Mouse (Mus musculus) gastrocnemius, postnatal 4 days (tissue): ENCODE data around the gene Wbp1l. TPM values are rescaled to one million over a fixed set of nuclear protein-coding genes. Genes with fewer than 3 reads are reported as not detected.

Experiments
- DNase-seq, 2 experiments: peaks; one replicate each; pipeline ENCODE4 v3.0.0; 2021 to 2022; ENCODE audit warnings: low spot score in 2 of 2, mixed read lengths in 2 of 2
- total RNA-seq, 2 experiments: library from RNA; stranded (reverse); gene quantifications; 2 replicates each; pipeline ENCODE4 v1.2.3; 2021

The Wbp1l gene
- total RNA-seq, 2 experiments from 2014 or later = 52.4 to 57.2 TPM

DNA sequence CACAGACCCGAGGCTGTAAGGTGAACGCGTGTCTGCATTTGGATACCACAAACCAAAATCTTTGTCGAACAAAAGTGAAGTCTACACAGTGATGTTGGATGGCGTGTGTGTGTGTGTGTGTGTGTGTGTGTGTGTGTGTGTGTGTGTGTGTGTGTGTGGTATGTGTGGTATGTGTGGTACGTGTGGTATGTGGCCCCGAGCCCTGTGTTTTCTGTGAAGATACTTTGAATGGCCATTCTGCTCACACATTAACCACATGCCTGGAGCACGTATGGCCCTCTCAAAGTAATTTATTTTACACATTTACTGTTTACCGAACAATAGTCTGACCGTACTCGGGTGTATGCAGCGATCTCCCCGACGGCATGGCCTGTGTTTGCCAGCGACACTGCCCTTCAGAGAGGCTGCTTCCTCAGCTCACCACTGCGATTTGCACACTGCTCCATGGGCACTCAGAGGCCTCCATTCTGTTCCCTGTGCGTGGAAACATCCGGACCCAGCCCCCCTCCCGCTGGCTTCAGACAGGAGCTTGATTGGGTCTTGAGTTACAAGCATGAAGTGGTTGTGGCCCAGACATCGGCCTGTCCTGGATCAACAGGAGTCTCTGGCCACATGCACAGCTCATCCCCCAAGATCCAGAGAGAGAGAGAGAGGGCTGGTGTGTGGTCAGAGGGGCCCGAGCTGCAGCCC is 57.4 kb downstream of the Wbp1l start:
- DNase-seq = no peak

DNA sequence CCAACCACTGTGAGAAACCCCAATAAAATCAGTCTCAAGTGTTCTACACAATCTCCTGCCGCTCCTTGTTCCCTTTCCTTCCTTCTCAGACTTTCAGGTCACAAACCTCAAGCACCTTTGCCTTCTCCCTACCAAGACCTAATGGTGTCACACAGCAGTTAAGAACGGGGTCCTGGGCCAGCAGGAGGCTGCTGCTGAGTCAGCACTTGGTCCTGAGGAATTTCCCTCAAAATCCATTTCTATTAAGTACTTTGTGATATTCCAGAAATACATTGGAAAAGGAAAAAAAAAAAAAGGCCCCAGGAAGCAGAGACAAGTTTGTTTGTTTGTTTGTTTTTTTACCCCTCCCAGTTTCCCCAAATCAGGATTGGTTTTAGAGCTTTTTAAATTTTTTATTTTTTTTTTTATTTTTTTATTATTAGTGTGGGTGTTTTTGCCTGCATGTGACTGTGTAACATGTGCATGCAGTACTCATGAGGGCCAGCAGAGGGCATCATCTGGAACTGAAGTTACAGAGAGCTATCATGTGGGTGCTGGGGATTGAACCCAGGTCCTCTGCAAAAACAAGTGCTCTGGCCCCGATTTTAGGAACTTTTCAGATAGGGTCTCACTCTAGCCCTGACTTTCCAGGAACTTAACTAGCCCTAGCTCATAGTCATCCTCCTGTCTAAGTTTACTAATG is 58.6 kb downstream of the Wbp1l start:
- no peak for DNase-seq

DNA sequence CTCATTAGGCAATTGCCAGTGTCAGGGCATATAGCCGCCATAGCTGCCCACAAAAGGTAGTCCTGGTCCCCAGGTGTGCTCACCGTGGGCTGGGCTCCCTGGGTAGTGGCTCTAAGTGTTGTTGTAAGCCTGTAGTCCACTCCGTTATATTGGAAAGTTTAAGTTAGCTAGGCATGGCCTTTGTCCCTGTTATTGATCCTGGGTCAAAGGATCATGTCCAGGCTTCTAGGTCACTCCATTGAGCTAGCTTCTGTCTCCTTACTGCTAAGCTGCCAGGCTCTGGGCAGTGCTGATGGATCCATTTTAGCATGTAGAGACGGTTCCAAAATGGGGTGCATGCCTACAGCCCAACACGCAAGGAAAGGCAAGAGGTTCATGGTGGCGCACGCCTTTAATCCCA is 59.5 kb downstream of the Wbp1l start:
- no peak for DNase-seq

DNA sequence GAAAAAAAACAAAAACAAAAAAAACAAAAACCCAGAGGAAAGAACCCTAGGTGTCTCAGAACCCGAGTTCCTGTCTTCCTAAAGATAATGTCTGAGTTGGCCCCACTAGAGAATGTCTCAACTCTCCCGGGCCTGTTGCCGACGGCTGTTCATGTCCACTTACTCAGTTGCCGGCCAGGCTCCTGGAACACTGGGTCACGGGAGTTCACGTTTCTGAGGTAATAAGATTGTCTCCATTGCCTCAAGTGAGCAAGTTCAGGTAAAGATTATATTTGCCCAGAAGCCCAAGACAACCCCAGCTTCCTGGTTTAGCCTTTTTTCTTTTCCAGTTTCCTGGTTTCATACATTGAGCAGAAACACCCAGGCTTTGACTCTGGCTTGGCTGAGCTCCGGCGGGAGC is 60.0 kb downstream of the Wbp1l start:
- no peak for DNase-seq

DNA sequence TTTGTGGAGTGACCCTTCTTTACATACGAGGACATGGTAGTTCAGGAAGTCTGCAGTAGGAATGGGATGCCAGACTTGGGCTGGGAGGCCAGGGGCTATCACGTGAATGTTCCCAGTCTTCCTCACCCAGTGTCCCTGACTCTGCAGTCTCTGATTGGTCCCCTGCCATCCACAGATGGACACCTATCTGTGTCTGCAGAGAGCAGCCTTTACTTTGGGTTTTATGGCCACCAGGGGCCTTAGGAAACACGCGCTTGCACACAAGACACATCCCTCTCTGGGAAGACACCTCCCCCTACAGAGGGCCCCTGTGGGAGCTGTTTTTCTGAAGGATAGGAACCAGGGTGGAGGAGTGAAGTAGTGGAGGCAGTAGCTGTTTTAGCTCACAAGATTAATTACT is 62.6 kb downstream of the Wbp1l start:
- DNase-seq = no peak

DNA sequence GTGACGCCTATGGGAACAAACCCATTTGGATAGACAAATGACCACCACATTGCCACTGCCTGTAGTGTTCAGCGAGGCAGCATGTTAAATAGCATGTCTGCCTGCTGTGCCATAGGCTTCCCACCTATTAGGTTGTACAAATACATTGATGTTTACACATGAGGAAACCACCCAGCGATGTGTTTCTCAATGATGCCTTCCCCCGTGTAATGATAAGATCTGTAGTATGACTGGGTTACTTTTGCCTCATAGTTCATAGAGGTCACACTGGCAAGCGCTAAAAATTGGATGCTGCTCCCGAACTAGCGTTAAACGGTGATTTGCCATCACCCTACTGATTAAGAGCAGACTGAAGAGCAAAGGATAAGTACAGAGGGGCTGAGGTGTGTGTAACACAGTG is 63.3 kb downstream of the Wbp1l start:
- DNase-seq = no peak

DNA sequence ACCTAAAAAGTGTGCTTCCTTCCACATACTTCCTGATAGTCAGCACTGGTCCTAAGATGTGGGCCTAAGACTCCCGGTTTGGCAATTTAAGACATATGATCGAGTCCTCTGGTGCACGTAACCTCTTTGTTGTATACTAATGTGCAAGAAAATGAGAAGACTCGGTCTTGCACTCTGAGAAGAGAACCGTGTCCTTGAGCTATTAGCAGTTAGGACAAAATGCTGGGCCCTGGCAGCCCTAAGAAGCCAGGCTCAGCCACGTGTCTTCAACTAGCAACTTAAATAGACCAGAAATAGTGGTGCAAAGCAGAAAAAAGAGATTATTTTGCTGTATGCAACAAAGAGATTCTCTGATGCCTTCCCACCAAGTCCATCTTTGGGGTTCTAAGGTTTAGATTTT is 63.9 kb downstream of the Wbp1l start:
- no peak for DNase-seq

DNA sequence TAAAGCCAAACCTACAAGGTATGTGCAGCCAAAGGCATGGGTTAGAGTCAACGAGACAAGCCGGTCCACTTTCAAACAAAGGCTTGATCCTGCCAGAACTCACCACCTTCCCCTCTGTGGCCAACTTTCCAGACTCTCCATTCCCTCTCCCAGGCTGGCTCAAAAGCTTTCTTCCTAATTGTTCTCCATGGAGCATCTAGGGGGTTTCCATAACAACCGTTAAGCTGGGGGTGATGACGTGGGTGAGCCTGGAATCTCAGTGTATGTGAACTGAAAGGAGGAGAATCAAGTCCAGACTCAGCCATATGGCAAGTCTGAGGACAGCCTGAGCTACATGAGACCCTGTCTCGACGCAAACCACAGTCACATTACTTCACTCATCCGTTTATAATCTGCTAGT is 66.6 kb downstream of the Wbp1l start:
- DNase-seq = no peak

DNA sequence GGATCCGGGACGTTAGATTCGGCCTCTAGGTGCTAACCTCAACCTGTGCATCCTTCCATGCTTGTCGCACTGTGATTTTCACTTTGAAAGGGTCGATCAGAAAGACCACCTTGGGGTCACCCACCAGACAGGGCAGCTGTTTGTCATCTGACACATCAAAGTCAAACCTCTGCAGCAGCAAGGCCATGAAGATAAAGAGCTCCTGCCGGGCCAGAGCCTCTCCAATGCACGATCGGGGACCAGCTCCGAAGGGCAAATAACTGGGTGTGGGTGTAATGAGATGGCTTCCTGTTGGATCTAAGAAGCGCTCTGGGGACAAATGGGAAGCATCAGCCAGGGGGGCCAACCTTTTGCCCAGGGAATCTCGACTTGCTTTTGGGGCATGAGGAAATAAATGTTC is 68.4 kb downstream of the Wbp1l start:
- no peak for DNase-seq

DNA sequence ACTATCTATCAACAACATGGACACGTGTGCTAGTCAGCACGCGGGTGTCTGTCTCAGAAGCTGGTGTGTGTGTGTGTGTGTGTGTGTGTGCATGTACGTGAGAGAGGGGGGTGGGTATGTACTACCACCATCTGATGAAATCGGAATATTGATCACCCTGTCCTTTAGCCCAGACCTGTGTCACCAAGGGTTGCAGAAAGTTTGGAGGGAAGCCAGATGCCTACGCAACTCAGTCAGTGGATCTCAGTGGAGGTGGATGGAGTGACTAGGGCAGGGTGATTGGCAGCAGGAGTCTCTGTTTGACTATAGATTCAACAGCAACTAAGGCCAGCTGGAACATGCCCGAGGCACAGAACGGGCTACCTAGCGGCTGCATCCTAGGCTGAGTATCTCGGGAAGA is 69.4 kb downstream of the Wbp1l start:
- no peak for DNase-seq

DNA sequence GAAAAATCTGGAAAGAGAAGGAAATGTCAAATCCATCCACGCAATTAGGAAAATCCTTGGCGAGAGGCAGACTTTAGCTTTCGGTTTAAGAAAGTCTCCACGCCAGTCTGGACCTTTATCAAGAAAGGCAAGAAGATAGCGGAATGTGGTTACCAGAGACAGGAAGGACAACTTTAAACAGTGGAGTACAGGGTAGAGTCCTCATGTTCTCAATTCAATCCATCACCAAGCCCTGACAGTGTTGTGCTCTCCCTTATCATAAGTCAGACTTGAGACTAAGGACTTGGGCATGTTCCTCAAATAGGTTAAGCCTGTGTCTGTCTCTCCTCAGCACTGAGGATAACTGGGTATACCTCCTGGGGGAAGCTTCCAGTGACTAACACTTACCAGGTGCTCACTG is 70.9 kb downstream of the Wbp1l start:
- no peak for DNase-seq

DNA sequence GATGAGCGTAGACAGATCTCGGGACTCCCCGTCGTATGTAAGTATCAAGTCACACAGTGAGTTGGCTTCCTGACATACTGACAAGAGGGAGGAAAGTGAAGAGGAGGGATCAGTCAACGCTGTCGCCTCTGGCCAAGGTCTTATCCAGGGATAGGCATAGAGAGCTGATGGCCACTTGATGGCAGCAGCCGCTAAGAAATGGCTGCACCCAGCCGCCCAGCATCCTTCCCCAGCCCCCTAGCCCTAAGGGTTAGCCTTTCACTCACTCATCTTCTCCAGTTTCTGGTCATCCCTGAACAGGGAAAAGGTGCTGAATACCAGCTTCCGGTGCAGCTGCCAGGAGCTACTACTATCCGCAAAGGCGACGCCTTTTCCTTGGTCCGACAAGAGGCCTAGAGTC is 71.8 kb downstream of the Wbp1l start:
- DNase-seq = peak in 1 of 2 experiments; percentile 60

DNA sequence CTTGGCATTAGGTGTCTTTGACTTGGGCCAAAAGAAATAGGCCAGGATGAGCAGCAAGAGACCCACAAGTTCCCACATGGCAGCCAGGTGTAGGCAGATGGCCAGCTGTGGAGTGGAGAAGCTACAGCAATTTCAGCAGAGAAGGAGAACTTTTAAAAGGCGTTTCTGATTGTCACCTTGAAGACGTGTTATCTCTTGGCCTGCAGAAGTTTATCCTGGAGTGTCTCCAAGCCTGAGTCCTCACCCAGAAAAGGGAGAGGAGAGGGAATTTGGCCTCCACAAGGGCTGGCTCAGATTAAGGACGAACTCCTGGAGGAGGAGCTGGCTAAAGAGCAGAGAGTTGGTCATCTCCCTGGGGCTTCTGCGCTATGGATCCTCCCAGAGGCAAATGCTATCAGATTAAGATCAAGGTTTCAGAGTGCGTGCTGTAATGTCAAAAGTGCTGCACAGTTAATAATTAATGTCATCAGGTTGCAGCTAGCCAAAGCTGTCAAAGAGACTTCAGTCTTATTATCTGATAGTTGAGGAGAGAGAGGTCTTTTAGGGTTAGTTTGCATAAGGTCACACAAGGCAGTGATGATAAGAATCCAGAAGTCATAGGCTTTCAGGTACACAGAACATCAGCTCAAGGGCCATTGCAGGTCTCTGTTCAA is 74.0 kb downstream of the Wbp1l start, which contains the start of gene Cyp17a1:
Gene Cyp17a1 (minus strand): TSS at position 407 of the 653 bp plus-strand sequence.
- DNase-seq = no peak

DNA sequence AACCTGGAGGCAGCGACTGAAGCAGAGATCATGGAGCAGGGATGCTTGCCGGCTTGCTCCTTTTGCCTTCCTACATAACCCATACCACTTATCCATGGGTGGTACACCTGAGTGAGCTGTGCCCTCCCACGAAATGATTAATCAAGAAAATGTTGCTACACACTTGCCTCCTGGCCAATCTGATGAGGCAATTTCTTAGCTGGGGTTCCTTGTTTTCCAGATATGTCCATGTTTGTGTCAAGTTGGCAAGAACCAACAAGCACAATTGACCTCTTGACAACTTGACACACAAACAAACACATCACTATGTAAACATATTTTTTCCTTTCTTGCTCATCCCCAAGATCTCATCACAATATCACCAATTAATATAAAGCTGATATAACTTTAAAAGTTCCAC is 76.8 kb downstream of the Wbp1l start:
- no peak for DNase-seq

DNA sequence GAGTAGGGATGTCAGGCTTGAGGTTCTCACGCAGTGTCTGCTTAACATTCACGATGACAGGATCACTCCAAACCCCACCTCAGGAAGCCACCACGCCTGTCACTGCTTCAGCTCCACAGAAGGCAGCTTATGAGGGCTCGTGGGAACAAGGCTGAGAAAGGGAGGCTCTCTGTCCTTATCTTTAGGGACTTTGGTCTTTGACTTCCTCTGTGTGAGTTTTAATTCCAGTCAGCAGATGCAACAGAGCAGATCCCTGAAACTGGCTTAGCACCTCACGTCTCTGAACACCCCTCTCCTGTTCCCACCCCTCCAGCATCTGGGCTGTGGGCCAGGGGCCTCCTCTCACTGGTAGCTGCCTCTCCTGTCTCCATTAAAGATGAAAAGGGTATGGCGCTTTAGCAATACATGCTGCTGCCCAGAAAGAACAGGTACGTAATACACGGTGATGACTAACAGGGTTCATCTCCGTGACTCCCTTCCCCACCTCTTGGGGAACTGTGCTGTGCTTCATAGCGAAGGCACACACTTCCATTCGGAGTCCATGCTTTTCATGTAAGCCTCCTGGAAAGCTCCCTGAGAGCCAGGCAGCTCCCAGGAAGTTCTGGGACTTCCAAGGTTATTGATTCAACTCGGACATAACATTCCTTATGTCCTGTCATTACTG is 81.0 kb downstream of the Wbp1l start:
- DNase-seq = no peak

DNA sequence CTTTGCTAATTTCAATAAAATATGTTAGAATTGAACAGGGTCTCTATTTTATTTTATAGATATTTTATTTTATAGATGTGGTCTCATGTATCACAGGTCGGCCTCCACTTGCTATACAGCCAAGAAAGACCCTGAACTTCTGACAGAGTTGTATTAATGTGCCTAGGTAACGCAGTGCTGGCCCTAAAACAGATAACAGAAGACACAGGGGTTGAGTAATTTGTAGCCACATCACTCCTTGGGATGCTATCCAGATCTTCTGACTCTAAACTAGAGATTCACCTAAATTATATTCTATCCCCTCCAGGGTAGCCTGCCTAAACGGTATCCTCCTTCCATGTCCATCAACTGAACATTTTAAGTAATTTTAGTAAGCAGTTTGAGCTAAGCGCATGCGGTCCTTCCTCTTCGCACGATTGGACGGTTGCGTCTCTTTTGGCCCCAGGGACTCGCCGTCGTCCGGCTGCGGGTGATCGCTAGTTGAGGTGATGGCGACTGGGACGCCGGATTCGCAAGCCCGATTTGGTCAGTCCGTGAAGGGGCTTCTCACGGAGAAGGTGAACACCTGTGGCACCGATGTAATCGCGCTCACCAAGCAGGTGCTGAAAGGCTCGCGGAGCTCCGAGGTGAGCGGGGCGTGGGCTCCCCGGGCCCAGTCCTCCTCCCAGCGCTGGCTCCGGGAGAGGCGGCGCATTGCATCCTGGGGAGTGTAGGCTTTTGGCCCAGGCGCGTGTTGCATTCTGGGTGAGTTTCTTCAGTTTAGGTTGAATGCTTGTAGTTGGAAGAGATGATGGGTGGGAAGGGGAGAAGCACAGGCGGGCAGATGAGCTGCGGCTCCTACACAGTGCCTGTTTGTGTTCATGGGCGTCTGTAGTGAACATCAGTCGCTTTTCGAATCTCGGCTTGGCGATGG is 90.8 kb downstream of the Wbp1l start, which contains the start of gene Borcs7:
Gene Borcs7 (plus strand): TSS at position 447 of the 913 bp plus-strand sequence.
- DNase-seq = peak; percentile 62 to 87

DNA sequence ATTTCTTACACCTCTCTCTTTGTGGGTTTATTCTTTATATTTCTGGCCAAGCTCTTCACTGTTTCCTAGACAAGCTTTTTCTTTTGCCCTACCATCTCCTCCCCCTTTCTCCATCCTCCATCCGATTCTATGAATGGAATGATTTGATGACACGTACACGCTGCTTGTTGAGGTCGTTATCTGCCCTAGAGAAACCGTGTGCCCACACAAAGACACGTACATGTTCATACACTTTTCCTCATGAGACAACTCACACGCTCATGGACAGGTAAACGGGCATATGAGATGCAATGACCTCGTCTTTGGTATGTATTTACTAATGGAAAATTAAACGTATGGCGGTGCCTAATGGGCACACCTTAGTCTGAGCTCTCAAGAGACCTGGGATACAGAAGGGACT is 91.5 kb downstream of the Wbp1l start:
- no peak for DNase-seq

DNA sequence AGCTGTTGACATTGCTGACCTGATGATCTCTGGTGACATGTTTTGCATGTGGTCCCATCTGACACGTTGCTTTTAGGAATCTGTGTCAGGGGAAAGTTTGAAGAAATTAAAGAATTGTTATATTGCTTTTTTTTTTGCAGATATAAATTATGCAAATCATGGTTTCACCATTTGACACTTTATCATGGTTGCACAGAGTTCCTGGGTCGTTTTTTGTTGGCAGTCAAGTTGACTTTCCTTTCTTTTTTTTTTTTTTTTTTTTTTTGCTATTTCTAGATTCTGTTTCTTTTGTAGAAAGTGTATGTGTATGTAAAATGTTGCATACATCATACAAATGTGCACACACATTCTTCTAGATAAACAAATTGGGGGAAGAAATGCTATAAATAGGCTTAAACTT is 92.2 kb downstream of the Wbp1l start:
- no peak for DNase-seq

DNA sequence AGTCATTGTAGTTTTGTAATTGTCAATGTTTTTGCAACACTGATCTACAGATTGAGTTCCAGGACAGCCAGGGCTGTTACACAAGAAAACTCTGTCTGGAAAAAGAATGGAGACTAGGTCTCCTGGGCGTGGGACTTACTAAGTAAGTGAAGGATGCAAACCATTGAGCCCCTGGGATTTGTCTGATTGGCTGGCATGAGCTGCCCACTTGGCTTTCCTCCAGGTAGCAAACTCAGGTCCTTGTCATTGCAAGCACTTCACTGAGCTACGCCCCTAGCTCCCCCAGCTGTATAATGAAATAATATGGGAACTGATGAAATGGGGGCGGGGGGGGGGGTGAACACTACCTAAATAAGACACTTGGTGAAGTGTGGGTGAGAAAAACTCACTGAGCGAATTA is 94.3 kb downstream of the Wbp1l start:
- DNase-seq = no peak

DNA sequence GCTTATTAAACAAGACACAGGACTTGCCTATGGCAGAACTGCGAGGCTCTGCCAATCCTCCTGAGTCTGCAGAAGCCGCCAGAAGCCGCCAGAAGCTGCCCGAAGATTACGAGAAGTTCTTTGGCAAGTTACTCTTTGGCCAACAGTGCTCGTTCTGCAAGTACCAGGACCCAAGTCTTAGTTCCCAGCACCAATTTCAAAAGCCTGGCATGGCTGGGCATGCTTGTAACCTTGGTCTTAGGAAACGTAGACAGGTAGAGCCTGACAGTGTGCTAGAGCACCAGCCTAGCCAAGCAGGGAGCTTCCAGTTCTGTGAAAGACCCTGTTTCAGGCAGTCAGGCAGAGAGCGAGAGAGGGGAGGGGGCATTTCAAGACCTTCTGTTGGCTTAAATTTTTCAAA is 97.6 kb downstream of the Wbp1l start:
- DNase-seq = no peak

DNA sequence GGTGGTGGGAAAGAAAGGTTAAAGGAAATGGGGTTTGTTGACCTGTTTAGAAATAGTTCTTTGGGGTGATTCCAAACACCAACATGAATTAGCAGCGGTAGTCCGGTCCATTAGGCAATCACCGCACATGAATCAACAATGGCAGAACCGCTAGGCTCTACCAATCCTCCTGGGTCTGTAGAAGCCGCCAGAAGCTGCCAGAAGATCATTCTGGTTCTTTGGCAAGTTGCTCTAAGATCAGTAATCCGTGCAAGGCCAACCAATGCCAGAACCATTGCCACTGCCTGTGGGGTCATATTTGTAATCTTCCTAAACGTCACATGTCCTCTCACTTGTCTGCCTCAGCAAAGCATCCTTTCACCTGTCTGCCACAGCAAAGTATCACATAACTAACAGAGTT is 98.1 kb downstream of the Wbp1l start:
- DNase-seq = no peak
